Mouse (Mus musculus): ENCODE data around the gene Pde10a.

GRCm38 (mm10) chr17:8698265-8698664, 173.1 kb downstream of the Pde10a start:
- TF ChIP-seq POLR2A (IDR thresholded peaks at IDR 0.05; ENCODE audit: low read depth, low read length) (no peak), CTCF (IDR thresholded peaks at IDR 0.05; ENCODE audit: extremely low read depth, insufficient read length, insufficient replicate concordance, low read depth, low read length) (no peak)

All from small intestine, adult 2 months (tissue).